Mouse (Mus musculus): Measurements from ENCODE around the gene Tmem141. TPM values are rescaled to one million over a fixed set of nuclear protein-coding genes. Genes with fewer than 3 reads are reported as not detected.

Tmem141 gene
- polyA plus RNA-seq, 1 experiment from 2014 or later: 8.3 TPM

DNA sequence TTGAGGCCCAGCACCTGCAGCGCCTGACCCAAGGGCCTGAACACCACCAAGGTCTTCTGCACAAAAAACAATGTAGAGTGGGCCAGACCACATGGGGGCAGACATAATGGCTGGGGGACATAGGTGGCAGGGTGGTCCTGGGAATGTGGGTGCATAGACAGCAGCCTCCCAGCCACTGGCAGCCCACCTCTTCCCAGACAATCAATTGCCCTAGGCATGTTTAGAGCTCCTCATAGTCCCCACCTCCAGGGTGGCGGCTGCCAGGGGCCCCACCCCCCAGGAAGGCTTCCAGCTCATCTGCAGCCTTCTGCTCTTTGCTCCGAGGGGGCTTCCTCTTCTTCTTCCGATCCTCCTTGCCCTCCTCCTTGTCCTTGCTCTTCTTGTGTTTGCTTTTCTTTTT is 38.2 kb downstream of the Tmem141 start:
- Histone ChIP-seq H3K27ac (no peak overlapping the region), H3K4me1 (replicated peaks) (peaks cover 50% of the 10 kb centered on the region), H3K27me3 (peaks cover 29% of the 10 kb centered on the region), H3K4me3 (replicated peaks) (no peak overlapping the region), H3K36me3 (peaks cover 59% of the 10 kb centered on the region), H3K9me3 (replicated peaks) (no peaks in the 10 kb centered on the region), H3K4me2 (no peak overlapping the region), H3K9ac (no peak overlapping the region)
- ATAC-seq (ENCODE audit: low read depth) (no peak), DNase-seq (no peak)
- WGBS (ENCODE audit: insufficient replicate concordance): 58% methylated on average over 4 of the region's 4 CpGs

DNA sequence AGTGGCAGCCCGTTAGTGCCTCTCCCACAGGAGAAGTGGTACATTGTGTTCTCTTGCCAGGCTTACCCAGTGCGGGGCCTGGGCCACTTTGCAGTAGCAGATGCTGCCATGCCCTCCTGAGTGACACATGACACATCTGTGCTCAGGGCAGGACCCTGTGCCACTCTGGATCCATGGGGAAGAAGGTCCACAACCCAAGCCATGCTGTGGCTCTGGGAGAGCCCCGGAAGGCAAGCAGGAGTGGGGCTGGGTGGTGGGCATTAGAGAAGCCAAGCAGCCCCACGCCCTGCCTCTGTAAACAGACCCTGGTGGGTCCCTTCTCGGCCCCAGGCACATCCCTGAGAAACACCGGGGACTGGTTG is 38.7 kb downstream of the Tmem141 start:
- H3K4me3 ChIP-seq (replicated peaks): no peak overlapping the region
- no peak overlapping the region for H3K9ac ChIP-seq
- H3K36me3 ChIP-seq: peaks cover 54% of the 10 kb centered on the region
- peaks cover 55% of the 10 kb centered on the region for H3K4me1 ChIP-seq (replicated peaks)
- no peak overlapping the region for H3K4me2 ChIP-seq
- WGBS (ENCODE audit: insufficient replicate concordance): 75% methylated on average over 6 of the region's 6 CpGs
- no peak for ATAC-seq (ENCODE audit: low read depth)
- H3K27me3 ChIP-seq: peaks cover 34% of the 10 kb centered on the region
- no peaks in the 10 kb centered on the region for H3K9me3 ChIP-seq (replicated peaks)
- no peak for DNase-seq
- H3K27ac ChIP-seq: no peak overlapping the region

DNA sequence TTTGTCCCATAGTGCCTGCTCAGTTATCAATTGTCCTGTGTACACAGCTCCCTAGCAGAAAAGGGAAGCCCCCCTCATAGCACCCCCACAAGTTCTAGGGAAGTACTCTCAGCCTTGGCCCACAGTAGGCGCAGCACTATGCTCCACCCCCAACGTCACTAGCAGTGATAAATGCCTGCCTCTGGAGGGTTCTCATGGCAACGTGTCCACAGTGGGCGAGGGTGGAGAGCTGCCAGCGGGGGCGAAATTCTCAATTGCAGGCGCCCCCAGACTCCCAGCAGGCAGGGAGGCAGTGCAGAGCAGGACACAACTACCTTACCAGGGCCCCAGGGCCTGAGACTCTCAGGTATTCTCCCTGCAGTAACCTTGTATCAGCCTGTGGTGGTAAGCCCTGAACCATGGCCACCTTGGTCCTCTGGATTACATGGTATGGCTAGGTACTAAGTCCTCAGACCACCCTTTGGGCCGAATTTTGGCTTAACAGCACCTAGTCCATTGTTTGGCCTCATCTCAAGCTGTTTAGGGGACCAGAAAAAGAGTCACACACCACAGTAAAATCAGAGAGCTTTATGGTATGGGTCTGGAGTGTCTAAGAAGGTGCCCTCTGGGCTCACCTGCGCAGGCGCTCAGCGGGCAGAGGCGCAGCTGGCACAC is 39.2 kb downstream of the Tmem141 start:
- no peak for ATAC-seq (ENCODE audit: low read depth)
- Histone ChIP-seq H3K27me3 (peaks cover 39% of the 10 kb centered on the region), H3K4me2 (no peak overlapping the region), H3K36me3 (peaks cover 49% of the 10 kb centered on the region), H3K9me3 (replicated peaks) (no peaks in the 10 kb centered on the region), H3K9ac (no peak overlapping the region), H3K4me1 (replicated peaks) (peaks cover 60% of the 10 kb centered on the region), H3K4me3 (replicated peaks) (no peak overlapping the region), H3K27ac (no peak overlapping the region)
- WGBS (ENCODE audit: insufficient replicate concordance): 43% methylated on average over 12 of the region's 12 CpGs
- DNase-seq: no peak

DNA sequence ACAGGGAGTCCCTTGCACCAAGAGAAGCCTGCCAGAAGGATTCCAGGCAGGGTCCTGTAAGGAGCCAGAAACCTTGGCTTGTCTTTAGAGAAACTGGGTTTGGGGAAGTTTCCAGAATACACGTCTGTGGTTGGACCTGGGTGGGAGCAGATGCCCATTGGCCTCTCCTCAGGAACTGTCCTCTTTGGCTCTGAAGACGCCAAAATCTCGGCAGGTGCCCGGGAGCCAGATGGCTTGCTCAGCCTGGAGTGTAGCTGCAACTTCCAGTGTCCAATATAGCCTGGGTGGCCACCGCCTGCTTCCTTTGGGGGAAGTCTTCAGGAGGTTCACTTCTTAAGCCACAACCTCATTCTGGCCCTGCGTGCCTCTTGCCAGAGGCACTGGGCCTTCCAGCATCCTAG is 39.9 kb downstream of the Tmem141 start:
- Histone ChIP-seq H3K36me3 (peaks cover 42% of the 10 kb centered on the region), H3K27ac (peak overlapping the region; percentile 10; the same call in 1 of the 2 replicates), H3K27me3 (peaks cover 46% of the 10 kb centered on the region), H3K9ac (no peak overlapping the region), H3K9me3 (replicated peaks) (no peaks in the 10 kb centered on the region), H3K4me2 (peak overlapping the region; percentile 65; the same call in 1 of the 2 replicates), H3K4me3 (replicated peaks) (no peak overlapping the region), H3K4me1 (replicated peaks) (peaks cover 65% of the 10 kb centered on the region)
- ATAC-seq (ENCODE audit: low read depth): peak; percentile 8; the same call in 1 of the 2 replicates
- DNase-seq: no peak
- WGBS (ENCODE audit: insufficient replicate concordance): 10% methylated on average over 6 of the region's 6 CpGs

- Histone ChIP-seq H3K9ac (no peak within 1 kb of the TSS), H3K4me1 (replicated peaks) (peaks cover 65% of the 10 kb centered on the region), H3K27ac (peak within 1 kb of the TSS; percentile 10; the same call in 1 of the 2 replicates), H3K4me2 (peak within 1 kb of the TSS; percentile 65), H3K9me3 (replicated peaks) (no peaks in the 10 kb centered on the region), H3K27me3 (peaks cover 51% of the 10 kb centered on the region), H3K4me3 (replicated peaks) (peak within 1 kb of the TSS; percentile 32), H3K36me3 (peaks cover 37% of the 10 kb centered on the region)
- WGBS (ENCODE audit: insufficient replicate concordance): 4% methylated on average over 19 of the region's 19 CpGs
- ATAC-seq (ENCODE audit: low read depth): peak; percentile 68
- peak; percentile 57 for DNase-seq
Measured at GRCm38 (mm10) chr2:25581294-25581864, 40.4 kb downstream of the Tmem141 start, which contains the start of gene Ajm1. Gene Ajm1 (minus strand): TSS chr2:25581757.

DNA sequence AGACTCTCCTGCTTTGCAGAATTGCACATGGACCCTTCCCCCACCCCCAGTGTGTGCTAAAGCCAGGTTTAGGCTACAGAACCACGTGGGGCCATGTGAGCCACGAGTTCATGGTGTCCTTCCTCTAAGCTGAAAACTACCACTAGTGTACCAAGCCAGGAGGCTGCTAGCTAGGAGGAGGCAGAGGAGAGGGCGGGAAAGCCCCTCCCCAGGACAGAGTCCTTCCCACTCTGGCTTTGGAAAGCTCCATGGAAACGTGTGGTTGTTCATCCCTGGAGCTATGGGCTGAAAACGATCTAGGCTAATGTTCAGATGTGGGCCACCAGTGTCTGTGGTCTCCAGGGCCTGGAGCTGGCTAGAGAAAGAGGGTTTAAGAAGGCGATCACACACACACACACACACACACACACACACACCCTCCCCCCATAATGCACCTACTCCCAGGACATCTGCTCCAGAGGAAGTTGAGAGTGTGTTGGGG is 41.1 kb downstream of the Tmem141 start:
- WGBS (ENCODE audit: insufficient replicate concordance): 19% methylated on average over 6 of the region's 6 CpGs
- H3K27ac ChIP-seq: no peak overlapping the region
- DNase-seq: no peak
- peak overlapping the region; percentile 65; the same call in 1 of the 2 replicates for H3K4me2 ChIP-seq
- H3K4me3 ChIP-seq (replicated peaks): no peak overlapping the region
- peaks cover 70% of the 10 kb centered on the region for H3K4me1 ChIP-seq (replicated peaks)
- ATAC-seq (ENCODE audit: low read depth): no peak
- no peak overlapping the region for H3K9ac ChIP-seq
- H3K27me3 ChIP-seq: peaks cover 58% of the 10 kb centered on the region
- H3K36me3 ChIP-seq: peaks cover 29% of the 10 kb centered on the region
- no peaks in the 10 kb centered on the region for H3K9me3 ChIP-seq (replicated peaks)

DNA sequence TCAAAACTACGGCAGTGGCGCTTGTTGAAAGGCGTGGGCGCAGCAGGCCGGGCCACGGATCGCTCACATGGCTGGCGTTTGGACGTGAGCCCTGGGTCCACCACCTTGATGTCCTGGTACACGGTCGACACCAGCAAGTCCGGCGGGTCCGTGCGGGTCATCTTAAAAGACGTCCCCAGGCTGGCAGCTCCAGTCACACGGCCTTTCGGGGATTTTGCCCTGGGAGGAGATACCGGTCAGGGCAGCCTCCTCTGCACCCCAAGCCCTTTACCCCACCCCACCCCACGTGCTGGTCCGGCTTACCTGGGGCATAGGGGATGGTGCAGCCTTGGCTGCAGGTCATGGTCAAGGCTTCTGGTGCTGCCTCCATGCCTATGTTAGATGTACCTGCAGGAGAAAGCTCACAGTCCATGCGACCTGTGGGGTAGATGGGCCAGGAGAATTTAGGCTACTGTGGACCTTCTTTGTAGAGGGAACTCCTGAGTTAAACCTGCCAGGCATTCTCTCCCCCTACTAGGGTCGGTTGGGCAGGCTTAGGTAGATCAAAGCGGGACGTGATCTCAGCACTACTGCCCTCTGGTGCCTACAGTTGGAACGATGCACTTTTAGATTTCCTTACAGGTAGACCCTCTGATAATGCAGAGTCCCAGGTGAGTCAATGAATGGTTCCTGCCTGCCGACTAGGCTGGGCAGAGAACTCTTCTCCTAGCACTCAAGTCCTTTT is 41.9 kb downstream of the Tmem141 start:
- Histone ChIP-seq H3K36me3 (peaks cover 22% of the 10 kb centered on the region), H3K4me1 (replicated peaks) (peaks cover 76% of the 10 kb centered on the region), H3K4me2 (peak overlapping the region; percentile 24), H3K9me3 (replicated peaks) (no peaks in the 10 kb centered on the region), H3K27me3 (peaks cover 62% of the 10 kb centered on the region), H3K27ac (no peak overlapping the region), H3K4me3 (replicated peaks) (peak overlapping the region; percentile 31), H3K9ac (no peak overlapping the region)
- 5% methylated on average over 27 of the region's 27 CpGs for WGBS (ENCODE audit: insufficient replicate concordance)
- ATAC-seq (ENCODE audit: low read depth): no peak
- DNase-seq: no peak

DNA sequence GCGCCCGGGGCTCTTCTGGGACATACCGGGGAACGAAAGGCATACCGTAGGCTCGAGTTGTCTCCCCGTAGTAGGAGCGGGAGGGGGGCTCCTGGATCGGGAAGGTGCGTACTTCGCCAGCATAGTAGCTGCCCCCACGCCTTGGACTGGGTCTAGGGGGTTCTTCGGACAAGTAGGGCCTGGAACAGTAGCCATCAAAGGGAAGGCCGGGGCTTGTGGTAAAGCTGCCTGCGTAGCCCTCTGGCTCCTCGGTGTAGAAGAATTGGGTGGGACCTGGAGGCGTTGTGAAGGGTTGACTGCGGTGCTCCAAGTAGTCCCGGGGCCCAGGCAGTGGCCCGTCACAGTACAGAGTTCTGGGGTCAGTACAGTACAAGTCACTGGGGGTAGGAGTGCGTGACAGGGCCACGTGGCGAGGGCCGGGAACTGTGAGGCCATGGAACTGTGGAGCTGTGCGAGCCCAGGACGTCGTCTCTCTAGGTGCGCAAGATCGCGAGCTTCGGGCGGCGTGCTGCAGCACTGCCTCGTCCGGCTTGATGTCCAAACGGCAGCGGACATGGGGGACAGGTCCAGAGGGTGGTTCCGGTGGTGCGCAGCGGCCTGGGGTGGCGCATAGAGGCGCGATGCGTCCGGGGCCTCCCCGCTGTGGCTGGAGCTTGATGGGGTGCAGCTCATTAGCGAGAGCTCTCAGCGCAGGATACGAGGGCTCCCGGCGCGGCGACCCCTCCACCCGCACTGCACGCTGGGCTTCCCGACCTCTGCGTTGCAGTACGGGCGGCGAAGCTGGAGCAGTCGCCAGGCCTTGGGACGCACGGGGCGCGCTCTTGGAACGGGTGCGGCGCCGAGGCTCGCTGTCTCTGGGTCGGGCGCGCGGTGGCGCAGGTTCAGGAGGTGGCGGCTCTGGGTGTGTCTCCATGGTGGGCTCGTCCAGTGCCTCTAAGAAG is 42.7 kb downstream of the Tmem141 start:
- H3K4me2 ChIP-seq: peak overlapping the region; percentile 24
- H3K4me3 ChIP-seq (replicated peaks): peak overlapping the region; percentile 31
- 6% methylated on average over 77 of the region's 77 CpGs for WGBS (ENCODE audit: insufficient replicate concordance)

GRCm38 (mm10) chr2:25577951-25578795 is 43.6 kb downstream of the Tmem141 start:
- WGBS (ENCODE audit: insufficient replicate concordance): 7% methylated on average over 75 of the region's 75 CpGs
- Histone ChIP-seq H3K9me3 (replicated peaks) (no peaks in the 10 kb centered on the region), H3K4me2 (peak overlapping the region; percentile 28), H3K4me1 (replicated peaks) (peaks cover 82% of the 10 kb centered on the region), H3K9ac (no peak overlapping the region), H3K27me3 (peaks cover 62% of the 10 kb centered on the region), H3K4me3 (replicated peaks) (peak overlapping the region; percentile 23), H3K27ac (no peak overlapping the region), H3K36me3 (peaks cover 5% of the 10 kb centered on the region; the same call in 1 of the 2 replicates)
- DNase-seq (no peak), ATAC-seq (ENCODE audit: low read depth) (no peak)

More for the DNA sequence above, 42.7 kb downstream of the Tmem141 start:
- Histone ChIP-seq H3K27ac (no peak overlapping the region), H3K36me3 (peaks cover 13% of the 10 kb centered on the region), H3K9ac (no peak overlapping the region), H3K9me3 (replicated peaks) (no peaks in the 10 kb centered on the region), H3K4me1 (replicated peaks) (peaks cover 80% of the 10 kb centered on the region), H3K27me3 (peaks cover 62% of the 10 kb centered on the region)
- DNase-seq: no peak
- ATAC-seq (ENCODE audit: low read depth): no peak

Data from liver, embryonic 13.5 days (tissue).